In the genomic region with DNA sequence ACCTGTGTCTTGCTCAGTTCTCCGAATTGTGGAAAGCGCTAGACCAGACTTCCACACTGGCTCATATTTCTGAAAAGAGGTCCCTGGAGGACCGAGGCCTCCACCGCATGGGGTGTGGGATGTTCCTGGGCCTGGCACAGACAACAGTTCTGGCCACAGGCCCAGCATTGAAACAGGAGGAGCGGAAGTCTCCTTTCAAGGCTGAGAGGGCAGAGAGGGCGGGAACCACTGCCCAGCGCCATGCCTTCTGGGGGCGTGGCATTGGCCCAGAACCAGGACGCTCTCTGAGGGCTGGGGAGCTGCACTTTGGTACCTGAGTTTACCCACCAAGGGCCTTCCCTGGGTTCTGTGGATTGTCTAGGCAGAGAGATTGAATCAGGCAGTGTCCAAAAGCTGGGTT, we compare ENCODE assay signal across 8 mouse cellular contexts. TPM values are rescaled to one million over a fixed set of nuclear protein-coding genes. Genes with fewer than 3 reads are reported as not detected.
A peak's percentile ranks its signal among the peaks of the same experiment; 100 is the strongest.
DNase-seq lines count a peak whose midpoint lies in the region; ATAC-seq and TF ChIP-seq lines count a peak whose summit lies in the region.

No protein-coding gene starts in this region.

- TF ChIP-seq EP300 in heart, postnatal 0 days (IDR thresholded peaks at IDR 0.05; ENCODE audit: low read depth), result no peak

- H3K9me3 ChIP-seq in hindbrain, embryonic 16.5 days (ENCODE audit: control insufficient read depth, low read length), result no peaks in the 10 kb centered on the region
- H3K9me3 ChIP-seq in hindbrain, embryonic 14.5 days (ENCODE audit: control insufficient read depth, low read length), result no peaks in the 10 kb centered on the region
- no peaks in the 10 kb centered on the region for H3K9me3 ChIP-seq in heart, postnatal 0 days (replicated peaks; ENCODE audit: control insufficient read depth, low read length)
- no peaks in the 10 kb centered on the region for H3K9me3 ChIP-seq in liver, embryonic 12.5 days (replicated peaks)

- no peaks in the 10 kb centered on the region for H3K27me3 ChIP-seq in hindbrain, embryonic 16.5 days (replicated peaks; ENCODE audit: control insufficient read depth, insufficient read depth, low read length)
- H3K27me3 ChIP-seq in hindbrain, embryonic 14.5 days (ENCODE audit: control insufficient read depth, insufficient read depth, low read length), result no peaks in the 10 kb centered on the region
- peaks cover 8% of the 10 kb centered on the region; the same call in 1 of the 2 replicates for H3K27me3 ChIP-seq in heart, postnatal 0 days (ENCODE audit: control insufficient read depth, insufficient read depth, low read length)
- H3K27me3 ChIP-seq in liver, embryonic 12.5 days (replicated peaks), result peaks cover 20% of the 10 kb centered on the region; the same call in 1 of the 2 replicates
- H3K27me3 ChIP-seq in splenic B cell, adult 2 months (ENCODE audit: control insufficient read depth, insufficient read depth, low read length, poor library complexity, severe bottlenecking), result no peaks in the 10 kb centered on the region

- peak; percentile 38; the same call in 1 of the 2 replicates for ATAC-seq in hindbrain, embryonic 16.5 days
- no peak for ATAC-seq in hindbrain, embryonic 14.5 days (ENCODE audit: low FRiP score)
- ATAC-seq in heart, postnatal 0 days (ENCODE audit: insufficient read depth, low read depth), result peak; percentile 84
- no peak for ATAC-seq in liver, embryonic 12.5 days

- no peaks in the 10 kb centered on the region for H3K36me3 ChIP-seq in hindbrain, embryonic 16.5 days (ENCODE audit: control insufficient read depth, insufficient read depth, low read length)
- H3K36me3 ChIP-seq in hindbrain, embryonic 14.5 days (replicated peaks; ENCODE audit: control insufficient read depth, insufficient read depth), result no peaks in the 10 kb centered on the region
- H3K36me3 ChIP-seq in heart, postnatal 0 days (replicated peaks; ENCODE audit: control insufficient read depth, insufficient read depth, low read length), result no peaks in the 10 kb centered on the region
- H3K36me3 ChIP-seq in liver, embryonic 12.5 days, result peaks cover 96% of the 10 kb centered on the region
- no peaks in the 10 kb centered on the region for H3K36me3 ChIP-seq in splenic B cell, adult 2 months (ENCODE audit: control insufficient read depth, insufficient read depth, low read length, poor library complexity, severe bottlenecking)

- 52% methylated on average over 9 of the region's 9 CpGs for WGBS in hindbrain, embryonic 16.5 days
- WGBS in hindbrain, embryonic 14.5 days, result 50% methylated on average over 9 of the region's 9 CpGs
- 25% methylated on average over 9 of the region's 9 CpGs for WGBS in heart, postnatal 0 days
- 80% methylated on average over 9 of the region's 9 CpGs for WGBS in liver, embryonic 12.5 days (ENCODE audit: insufficient replicate concordance)

- TF ChIP-seq CTCF in heart, postnatal 0 days (IDR thresholded peaks at IDR 0.05; ENCODE audit: low read depth), result no peak

- H3K27ac ChIP-seq in hindbrain, embryonic 16.5 days (ENCODE audit: low read depth, low read length), result peak overlapping the region; percentile 7; the same call in 1 of the 2 replicates
- no peak overlapping the region for H3K27ac ChIP-seq in hindbrain, embryonic 14.5 days
- no peak overlapping the region for H3K27ac ChIP-seq in heart, postnatal 0 days (ENCODE audit: low read depth)
- 0 out of 2 replicates have a peak overlapping the region, but pooled peaks have one; percentile 12 for H3K27ac ChIP-seq in liver, embryonic 12.5 days

- H3K9ac ChIP-seq in hindbrain, embryonic 16.5 days (ENCODE audit: low read depth, low read length), result no peak overlapping the region
- H3K9ac ChIP-seq in hindbrain, embryonic 14.5 days, result no peak overlapping the region
- H3K9ac ChIP-seq in heart, postnatal 0 days (replicated peaks; ENCODE audit: low read depth, low read length), result no peak overlapping the region
- no peak overlapping the region; the same call in 1 of the 2 replicates for H3K9ac ChIP-seq in liver, embryonic 12.5 days

- peaks cover 11% of the 10 kb centered on the region; the same call in 1 of the 2 replicates for H3K4me1 ChIP-seq in hindbrain, embryonic 16.5 days (ENCODE audit: control insufficient read depth, insufficient read depth, low read depth, low read length)
- no peaks in the 10 kb centered on the region for H3K4me1 ChIP-seq in hindbrain, embryonic 14.5 days (replicated peaks; ENCODE audit: control insufficient read depth, insufficient read depth, low read length)
- H3K4me1 ChIP-seq in heart, postnatal 0 days (ENCODE audit: control insufficient read depth, insufficient read depth), result no peaks in the 10 kb centered on the region
- H3K4me1 ChIP-seq in liver, embryonic 12.5 days, result peaks cover 71% of the 10 kb centered on the region

- no peak for DNase-seq in hindbrain, embryonic 14.5 days (ENCODE audit: low spot score)
- peak; percentile 90 for DNase-seq in adrenal gland, postnatal 25 days
- peak; percentile 76 for DNase-seq in heart, postnatal 0 days (ENCODE audit: low spot score)
- DNase-seq in splenic B cell, adult 2 months (ENCODE audit: low read depth, low spot score), result peak; percentile 45
- no peak for DNase-seq in layer of hippocampus, adult 9-11 months
- no peak for DNase-seq in frontal cortex, postnatal 10 days (ENCODE audit: low spot score in 2 of 2)

- H3K4me2 ChIP-seq in hindbrain, embryonic 16.5 days (ENCODE audit: low read length), result no peak overlapping the region
- no peak overlapping the region for H3K4me2 ChIP-seq in hindbrain, embryonic 14.5 days (replicated peaks)
- H3K4me2 ChIP-seq in heart, postnatal 0 days (ENCODE audit: low read depth, low read length), result no peak overlapping the region
- H3K4me2 ChIP-seq in liver, embryonic 12.5 days, result no peak overlapping the region

- H3K4me3 ChIP-seq in hindbrain, embryonic 16.5 days (ENCODE audit: low read length), result no peak overlapping the region
- H3K4me3 ChIP-seq in hindbrain, embryonic 14.5 days (replicated peaks; ENCODE audit: low read length), result no peak overlapping the region
- H3K4me3 ChIP-seq in heart, postnatal 0 days (ENCODE audit: low read depth, low read length), result no peak overlapping the region
- H3K4me3 ChIP-seq in liver, embryonic 12.5 days, result no peak overlapping the region

RNA-seq across cellular contexts. Expression of gene Ccdc24, which starts 6.3 kb away (rescaled TPM):
- 2.1 and 2.2 TPM in 2 replicates for polyA plus RNA-seq in hindbrain, embryonic 16.5 days (2015; fragmentation: Nextera tagmentation; extraction: Ambion mirVana)
- 2.5 and 3.9 TPM in 2 replicates for polyA plus RNA-seq in hindbrain, embryonic 14.5 days (2014; fragmentation: Nextera tagmentation; extraction: Ambion mirVana)
- total RNA-seq in adrenal gland, postnatal 25 days (2021), result 0.79 TPM in 1 of 2 replicates, not detected in the other
- 1.4 and 1.6 TPM in 2 replicates for total RNA-seq in heart, postnatal 0 days (2014; rRNA removed; ENCODE audit: low replicate concordance)
- 0.27 and 0.45 TPM in 2 replicates for polyA plus RNA-seq in heart, postnatal 0 days (2015; fragmentation: Nextera tagmentation; extraction: Ambion mirVana)
- polyA plus RNA-seq in liver, embryonic 12.5 days (2016; fragmentation: Nextera tagmentation; extraction: Ambion mirVana), result 1.7 and 2.0 TPM in 2 replicates

RNA-seq across cellular contexts. Expression of gene B4galt2, which starts 17.2 kb away (rescaled TPM):
- 64.4 and 65.6 TPM in 2 replicates for polyA plus RNA-seq in hindbrain, embryonic 16.5 days (2015; fragmentation: Nextera tagmentation; extraction: Ambion mirVana)
- 78.0 and 81.4 TPM in 2 replicates for polyA plus RNA-seq in hindbrain, embryonic 14.5 days (2014; fragmentation: Nextera tagmentation; extraction: Ambion mirVana)
- total RNA-seq in adrenal gland, postnatal 25 days (2021), result 12.6 and 18.6 TPM in 2 replicates
- total RNA-seq in heart, postnatal 0 days (2014; rRNA removed; ENCODE audit: low replicate concordance), result 33.0 and 35.9 TPM in 2 replicates
- polyA plus RNA-seq in heart, postnatal 0 days (2015; fragmentation: Nextera tagmentation; extraction: Ambion mirVana), result 5.9 and 6.1 TPM in 2 replicates
- 5.2 and 5.7 TPM in 2 replicates for polyA plus RNA-seq in liver, embryonic 12.5 days (2016; fragmentation: Nextera tagmentation; extraction: Ambion mirVana)

RNA-seq across cellular contexts. Expression of gene Atp6v0b, which starts 21.1 kb away (rescaled TPM):
- polyA plus RNA-seq in hindbrain, embryonic 16.5 days (2015; fragmentation: Nextera tagmentation; extraction: Ambion mirVana), result 631 and 701 TPM in 2 replicates
- 589 and 599 TPM in 2 replicates for polyA plus RNA-seq in hindbrain, embryonic 14.5 days (2014; fragmentation: Nextera tagmentation; extraction: Ambion mirVana)
- 231 and 241 TPM in 2 replicates for total RNA-seq in adrenal gland, postnatal 25 days (2021)
- total RNA-seq in heart, postnatal 0 days (2014; rRNA removed; ENCODE audit: low replicate concordance), result 314 and 356 TPM in 2 replicates
- 216 and 235 TPM in 2 replicates for polyA plus RNA-seq in heart, postnatal 0 days (2015; fragmentation: Nextera tagmentation; extraction: Ambion mirVana)
- polyA plus RNA-seq in liver, embryonic 12.5 days (2016; fragmentation: Nextera tagmentation; extraction: Ambion mirVana), result 180 and 198 TPM in 2 replicates

RNA-seq across cellular contexts. Expression of gene Dph2, which starts 25.7 kb away (rescaled TPM):
- 21.8 and 24.0 TPM in 2 replicates for polyA plus RNA-seq in hindbrain, embryonic 16.5 days (2015; fragmentation: Nextera tagmentation; extraction: Ambion mirVana)
- 22.9 and 25.1 TPM in 2 replicates for polyA plus RNA-seq in hindbrain, embryonic 14.5 days (2014; fragmentation: Nextera tagmentation; extraction: Ambion mirVana)
- total RNA-seq in adrenal gland, postnatal 25 days (2021), result 10.6 and 14.2 TPM in 2 replicates
- total RNA-seq in heart, postnatal 0 days (2014; rRNA removed; ENCODE audit: low replicate concordance), result 10.2 and 14.8 TPM in 2 replicates
- 6.1 and 7.2 TPM in 2 replicates for polyA plus RNA-seq in heart, postnatal 0 days (2015; fragmentation: Nextera tagmentation; extraction: Ambion mirVana)
- 15.5 and 15.8 TPM in 2 replicates for polyA plus RNA-seq in liver, embryonic 12.5 days (2016; fragmentation: Nextera tagmentation; extraction: Ambion mirVana)

RNA-seq across cellular contexts. Expression of gene Slc6a9, which starts 31.8 kb away (rescaled TPM):
- 55.3 and 63.8 TPM in 2 replicates for polyA plus RNA-seq in hindbrain, embryonic 16.5 days (2015; fragmentation: Nextera tagmentation; extraction: Ambion mirVana)
- polyA plus RNA-seq in hindbrain, embryonic 14.5 days (2014; fragmentation: Nextera tagmentation; extraction: Ambion mirVana), result 33.7 and 37.1 TPM in 2 replicates
- total RNA-seq in adrenal gland, postnatal 25 days (2021), result 17.2 and 18.3 TPM in 2 replicates
- 2.1 and 3.6 TPM in 2 replicates for total RNA-seq in heart, postnatal 0 days (2014; rRNA removed; ENCODE audit: low replicate concordance)
- polyA plus RNA-seq in heart, postnatal 0 days (2015; fragmentation: Nextera tagmentation; extraction: Ambion mirVana), result 1.7 and 2.0 TPM in 2 replicates
- 52.8 and 57.8 TPM in 2 replicates for polyA plus RNA-seq in liver, embryonic 12.5 days (2016; fragmentation: Nextera tagmentation; extraction: Ambion mirVana)

Comparison
In these comparisons a context has a peak if more than half of its experiments do, and no peak if none do; other contexts are left out.
1. ATAC-seq: peak in hindbrain, embryonic 16.5 days (single experiment) and heart, postnatal 0 days (single experiment); none in hindbrain, embryonic 14.5 days (single experiment) and liver, embryonic 12.5 days (single experiment).
2. H3K27ac ChIP-seq: peak in hindbrain, embryonic 16.5 days (single experiment) and liver, embryonic 12.5 days (single experiment); none in hindbrain, embryonic 14.5 days (single experiment) and heart, postnatal 0 days (single experiment).
3. DNase-seq: peak in adrenal gland, postnatal 25 days (single experiment), heart, postnatal 0 days (single experiment) and splenic B cell, adult 2 months (single experiment); none in hindbrain, embryonic 14.5 days (single experiment), layer of hippocampus, adult 9-11 months (single experiment) and frontal cortex, postnatal 10 days (0 of 2).